In genomic region chr19:56381407-56381806, GRCm38 (mm10) we compare ENCODE assay signal across 24 mouse cellular contexts.
"Had no signal": no experiment of that assay in that cellular context is flagged by ENCODE, and none has a peak within 500 bp of the region (broad histone marks: within the 10 kb centered on the region; RNA-seq: fewer than 3 reads in every experiment).

No protein-coding gene starts in this region.

- H3K27ac ChIP-seq: heart, adult 2 months; hindbrain, embryonic 10.5 days; hindbrain, embryonic 12.5 days; hindbrain, embryonic 14.5 days; kidney, embryonic 15.5 days; limb, embryonic 13.5 days; limb, embryonic 15.5 days; liver, embryonic 14.5 days had no signal

- H3K4me3 ChIP-seq: heart, adult 2 months; heart, embryonic 12.5 days; hindbrain, embryonic 10.5 days; hindbrain, embryonic 12.5 days; kidney, embryonic 15.5 days; limb, embryonic 13.5 days; limb, embryonic 15.5 days had no signal

- H3K36me3 ChIP-seq: hindbrain, embryonic 10.5 days; hindbrain, embryonic 12.5 days; kidney, embryonic 15.5 days; limb, embryonic 13.5 days; limb, embryonic 15.5 days had no signal

- H3K9ac ChIP-seq: heart, embryonic 12.5 days; hindbrain, embryonic 12.5 days; hindbrain, embryonic 14.5 days; kidney, embryonic 15.5 days; limb, embryonic 13.5 days; limb, embryonic 15.5 days; liver, embryonic 14.5 days had no signal

- DNase-seq: gastrocnemius, postnatal 14 days; gastrocnemius, postnatal 36 days; heart, adult 2 months; heart, postnatal 10 days; heart, postnatal 4 days; kidney, adult 11 months; kidney, adult 2 months; kidney, adult 9 months; kidney, postnatal 10 days; kidney, postnatal 25 days; kidney, postnatal 4 days; layer of hippocampus, adult 9-11 months; layer of hippocampus, postnatal 36 days; left cerebral cortex, postnatal 4 days had no signal

- H3K4me1 ChIP-seq: hindbrain, embryonic 10.5 days; hindbrain, embryonic 12.5 days; kidney, embryonic 15.5 days; limb, embryonic 13.5 days; limb, embryonic 15.5 days had no signal

- H3K9me3 ChIP-seq: hindbrain, embryonic 10.5 days; hindbrain, embryonic 12.5 days; kidney, embryonic 15.5 days; limb, embryonic 13.5 days; limb, embryonic 15.5 days had no signal

- H3K27me3 ChIP-seq: heart, embryonic 12.5 days; hindbrain, embryonic 12.5 days; kidney, embryonic 15.5 days; limb, embryonic 13.5 days; limb, embryonic 15.5 days had no signal

- ATAC-seq: hindbrain, embryonic 16.5 days; intestine, embryonic 16.5 days had no signal

- H3K4me2 ChIP-seq: heart, embryonic 12.5 days; hindbrain, embryonic 12.5 days; hindbrain, embryonic 14.5 days; kidney, embryonic 15.5 days; limb, embryonic 13.5 days; limb, embryonic 15.5 days had no signal
